Mouse (Mus musculus): ENCODE results near the gene Clstn2. TPM values are rescaled to one million over a fixed set of nuclear protein-coding genes. Genes with fewer than 3 reads are reported as not detected.

Clstn2 gene
- polyA plus RNA-seq, 1 experiment = not detected

GRCm38 (mm10) chr9:97773911-97774310 is 259.1 kb downstream of the Clstn2 start:
- 46% methylated on average over 3 of the region's 3 CpGs for WGBS
- TF ChIP-seq CTCF (IDR thresholded peaks at IDR 0.05; ENCODE audit: insufficient read depth, low read depth, low read length) = no peak
- no peak overlapping the region for H3K27ac ChIP-seq (ENCODE audit: insufficient read depth, low read depth, low read length)
- H3K4me1 ChIP-seq (ENCODE audit: control insufficient read depth, insufficient read depth, low read length) = peaks cover 12% of the 10 kb centered on the region
- H3K4me3 ChIP-seq (ENCODE audit: insufficient read depth, low read depth, low read length) = no peak overlapping the region

GRCm38 (mm10) chr9:97772431-97772830 is 260.6 kb downstream of the Clstn2 start:
- Histone ChIP-seq H3K27ac (ENCODE audit: insufficient read depth, low read depth, low read length) (no peak overlapping the region), H3K4me1 (ENCODE audit: control insufficient read depth, insufficient read depth, low read length) (peaks cover 14% of the 10 kb centered on the region), H3K4me3 (ENCODE audit: insufficient read depth, low read depth, low read length) (no peak overlapping the region)
- 73% methylated on average over 3 of the region's 3 CpGs for WGBS
- TF ChIP-seq CTCF (IDR thresholded peaks at IDR 0.05; ENCODE audit: insufficient read depth, low read depth, low read length) (no peak), POLR2A (IDR thresholded peaks at IDR 0.05; ENCODE audit: insufficient read depth, low read depth, low read length) (no peak)

- no peak overlapping the region for H3K27ac ChIP-seq (ENCODE audit: insufficient read depth, low read depth, low read length)
- no peak for TF ChIP-seq POLR2A (IDR thresholded peaks at IDR 0.05; ENCODE audit: insufficient read depth, low read depth, low read length)
- TF ChIP-seq CTCF (IDR thresholded peaks at IDR 0.05; ENCODE audit: insufficient read depth, low read depth, low read length) = no peak
- H3K4me3 ChIP-seq (ENCODE audit: insufficient read depth, low read depth, low read length) = no peak overlapping the region
- WGBS = 63% methylated on average over 5 of the region's 5 CpGs
- peaks cover 14% of the 10 kb centered on the region for H3K4me1 ChIP-seq (ENCODE audit: control insufficient read depth, insufficient read depth, low read length)
These were observed 263.6 kb downstream of the Clstn2 start for GRCm38 (mm10) chr9:97769331-97769730.

DNA sequence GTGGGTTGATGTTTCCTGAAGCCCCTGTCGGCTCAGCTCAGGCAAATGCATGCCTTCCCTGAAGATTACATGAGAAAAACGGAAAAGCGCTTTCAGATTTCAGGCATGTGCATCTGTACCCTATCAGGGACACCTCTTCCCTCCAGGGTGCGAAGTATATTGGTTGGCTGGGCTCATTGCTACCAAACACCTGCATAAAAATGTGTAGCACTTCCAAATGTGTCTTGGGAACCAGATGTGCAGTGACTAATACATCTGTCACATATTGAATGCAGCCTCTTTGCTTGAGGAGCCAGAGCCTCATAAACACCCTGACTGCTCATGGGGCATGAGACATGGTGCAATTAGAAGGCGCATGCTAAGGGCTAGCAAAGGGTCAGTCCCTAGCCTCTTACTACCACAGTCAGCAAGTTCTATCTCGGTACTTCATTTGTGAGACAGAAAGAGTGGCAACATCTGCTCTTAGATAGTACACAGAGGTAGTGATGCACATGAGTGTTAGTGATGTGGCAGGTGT is 267.7 kb downstream of the Clstn2 start:
- Histone ChIP-seq H3K4me1 (ENCODE audit: control insufficient read depth, insufficient read depth, low read length) (peaks cover 11% of the 10 kb centered on the region), H3K4me3 (ENCODE audit: insufficient read depth, low read depth, low read length) (no peak overlapping the region), H3K27ac (ENCODE audit: insufficient read depth, low read depth, low read length) (no peak overlapping the region)
- TF ChIP-seq CTCF (IDR thresholded peaks at IDR 0.05; ENCODE audit: insufficient read depth, low read depth, low read length) = no peak
- no peak for TF ChIP-seq POLR2A (IDR thresholded peaks at IDR 0.05; ENCODE audit: insufficient read depth, low read depth, low read length)
- 79% methylated on average over 6 of the region's 6 CpGs for WGBS

DNA sequence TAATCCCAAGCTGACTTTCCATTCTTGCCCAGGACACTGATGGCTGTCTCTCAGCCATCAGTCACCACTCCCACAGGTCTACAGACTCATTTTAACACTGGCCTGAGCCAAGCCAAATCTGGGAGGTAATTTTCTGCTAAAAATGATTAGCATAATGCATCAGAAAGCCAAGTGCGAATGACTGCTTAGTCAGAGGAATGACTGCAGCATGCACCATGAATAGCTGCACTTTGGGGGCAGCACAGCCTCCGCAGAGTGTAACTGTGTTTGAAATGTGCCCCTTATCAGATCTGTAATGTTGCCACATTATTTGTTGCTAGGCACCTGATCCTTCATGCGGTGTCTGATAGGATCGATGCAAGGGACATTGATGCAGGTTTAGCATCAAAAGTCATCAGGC is 269.9 kb downstream of the Clstn2 start:
- TF ChIP-seq CTCF (IDR thresholded peaks at IDR 0.05; ENCODE audit: insufficient read depth, low read depth, low read length) (no peak), POLR2A (IDR thresholded peaks at IDR 0.05; ENCODE audit: insufficient read depth, low read depth, low read length) (no peak)
- Histone ChIP-seq H3K4me1 (ENCODE audit: control insufficient read depth, insufficient read depth, low read length) (no peaks in the 10 kb centered on the region), H3K4me3 (ENCODE audit: insufficient read depth, low read depth, low read length) (no peak overlapping the region), H3K27ac (ENCODE audit: insufficient read depth, low read depth, low read length) (no peak overlapping the region)
- 78% methylated on average over 4 of the region's 4 CpGs for WGBS

DNA sequence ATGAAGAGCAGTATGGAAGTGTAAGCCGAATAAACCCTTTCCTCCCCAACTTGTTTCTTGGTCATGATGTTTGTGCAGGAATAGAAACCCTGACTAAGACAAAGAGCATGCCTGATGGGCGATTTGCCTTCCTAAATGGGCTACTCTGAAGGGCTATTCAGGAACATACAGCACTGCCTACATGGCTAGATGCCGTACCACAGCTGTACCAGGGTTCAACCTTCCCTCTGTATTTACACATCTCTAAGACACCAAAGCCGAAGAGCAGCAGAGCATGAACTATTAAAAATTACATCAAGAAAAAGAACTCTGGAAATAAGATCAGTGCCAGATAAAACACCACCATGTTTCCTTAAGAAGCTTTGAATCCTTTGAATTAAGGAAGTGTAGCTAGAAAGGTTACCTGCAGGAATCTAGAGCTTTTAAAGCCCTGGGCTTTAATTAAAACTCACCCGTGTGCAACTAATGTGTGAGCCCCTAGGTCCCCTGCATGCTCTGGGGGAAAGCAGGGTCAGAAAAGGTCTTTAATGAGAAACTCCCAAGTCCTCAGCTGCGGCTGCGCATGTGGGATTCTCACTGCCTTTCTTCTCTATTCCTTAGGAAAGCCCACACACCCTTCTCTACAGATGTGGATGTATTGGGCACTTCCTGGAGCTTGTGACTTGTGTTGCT is 277.2 kb downstream of the Clstn2 start:
- WGBS = 75% methylated on average over 7 of the region's 7 CpGs
- Histone ChIP-seq H3K4me1 (ENCODE audit: control insufficient read depth, insufficient read depth, low read length) (no peaks in the 10 kb centered on the region), H3K27ac (ENCODE audit: insufficient read depth, low read depth, low read length) (no peak overlapping the region), H3K4me3 (ENCODE audit: insufficient read depth, low read depth, low read length) (no peak overlapping the region)
- TF ChIP-seq CTCF (IDR thresholded peaks at IDR 0.05; ENCODE audit: insufficient read depth, low read depth, low read length) (no peak), POLR2A (IDR thresholded peaks at IDR 0.05; ENCODE audit: insufficient read depth, low read depth, low read length) (no peak)

- 69% methylated on average over 2 of the region's 2 CpGs for WGBS
- H3K4me1 ChIP-seq (ENCODE audit: control insufficient read depth, insufficient read depth, low read length) = no peaks in the 10 kb centered on the region
- H3K27ac ChIP-seq (ENCODE audit: insufficient read depth, low read depth, low read length) = no peak overlapping the region
- TF ChIP-seq POLR2A (IDR thresholded peaks at IDR 0.05; ENCODE audit: insufficient read depth, low read depth, low read length) (no peak), CTCF (IDR thresholded peaks at IDR 0.05; ENCODE audit: insufficient read depth, low read depth, low read length) (no peak)
- no peak overlapping the region for H3K4me3 ChIP-seq (ENCODE audit: insufficient read depth, low read depth, low read length)
These were observed 279.3 kb downstream of the Clstn2 start for GRCm38 (mm10) chr9:97753715-97754114.

DNA sequence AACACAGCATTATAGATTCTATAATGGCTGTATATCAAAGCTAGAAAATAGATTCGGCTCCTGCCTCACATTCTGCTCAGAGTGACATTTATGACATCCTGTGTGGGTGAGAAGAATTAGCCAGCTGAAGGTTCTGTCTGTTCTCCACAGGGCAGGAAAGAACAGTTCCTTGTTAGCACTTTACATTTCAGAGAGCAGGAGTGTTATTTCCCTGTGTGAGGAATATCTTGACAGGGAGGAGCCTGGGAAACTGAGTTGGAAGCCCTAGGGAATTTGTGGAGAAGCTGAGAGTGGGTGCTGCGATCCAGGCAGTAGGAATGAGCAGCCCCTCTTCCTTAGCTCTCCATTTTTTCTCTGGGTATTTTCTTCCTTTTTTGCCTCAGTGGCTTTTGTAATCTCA is 286.4 kb downstream of the Clstn2 start:
- no peak for TF ChIP-seq CTCF (IDR thresholded peaks at IDR 0.05; ENCODE audit: insufficient read depth, low read depth, low read length)
- TF ChIP-seq POLR2A (IDR thresholded peaks at IDR 0.05; ENCODE audit: insufficient read depth, low read depth, low read length) = no peak
- no peak overlapping the region for H3K4me3 ChIP-seq (ENCODE audit: insufficient read depth, low read depth, low read length)
- H3K4me1 ChIP-seq (ENCODE audit: control insufficient read depth, insufficient read depth, low read length) = no peaks in the 10 kb centered on the region
- no peak overlapping the region for H3K27ac ChIP-seq (ENCODE audit: insufficient read depth, low read depth, low read length)
- WGBS = 64% methylated on average over 2 of the region's 2 CpGs

GRCm38 (mm10) chr9:97727715-97728486 is 305.1 kb downstream of the Clstn2 start:
- 76% methylated on average over 3 of the region's 3 CpGs for WGBS
- H3K4me3 ChIP-seq (ENCODE audit: insufficient read depth, low read depth, low read length) = no peak overlapping the region
- TF ChIP-seq POLR2A (IDR thresholded peaks at IDR 0.05; ENCODE audit: insufficient read depth, low read depth, low read length) (no peak), CTCF (IDR thresholded peaks at IDR 0.05; ENCODE audit: insufficient read depth, low read depth, low read length) (no peak)
- H3K27ac ChIP-seq (ENCODE audit: insufficient read depth, low read depth, low read length) = no peak overlapping the region
- H3K4me1 ChIP-seq (ENCODE audit: control insufficient read depth, insufficient read depth, low read length) = no peaks in the 10 kb centered on the region

Measured in olfactory bulb, adult 2 months (tissue).